Mouse (Mus musculus): ENCODE measurements at regions not wholly inside any gene's neighbourhood (a gene's known extent, or its start where the extent isn't known, plus 50 kb on each side); places are given as distances from the start of the nearest gene placed in this dataset.
"Not testable (repeated sequence)": the region's sequence is repeated elsewhere in the genome, so short reads cannot be mapped to it uniquely, and the experiment has no call there.

DNA sequence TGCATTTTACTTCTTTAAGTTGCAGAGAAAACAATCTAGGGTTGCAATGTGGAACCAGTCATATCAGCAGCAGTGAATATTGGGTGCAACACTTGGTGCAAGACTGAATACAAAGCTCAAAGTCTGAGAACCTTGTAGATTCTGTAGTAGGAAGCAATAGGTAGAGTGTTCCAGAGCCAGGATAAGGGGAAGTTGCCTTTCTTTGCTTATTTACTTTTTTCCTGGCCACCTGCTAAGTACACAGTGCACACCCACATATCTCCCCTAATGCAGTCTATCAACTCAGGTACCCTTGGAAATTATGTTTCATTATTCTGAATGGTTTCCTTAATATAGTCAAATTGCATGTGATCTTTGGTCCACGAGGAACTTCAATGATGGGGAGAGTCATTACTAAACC is 464.9 kb downstream of the Inhba start:
- no peak for DNase-seq (ENCODE audit: low spot score in 2 of 2)

DNA sequence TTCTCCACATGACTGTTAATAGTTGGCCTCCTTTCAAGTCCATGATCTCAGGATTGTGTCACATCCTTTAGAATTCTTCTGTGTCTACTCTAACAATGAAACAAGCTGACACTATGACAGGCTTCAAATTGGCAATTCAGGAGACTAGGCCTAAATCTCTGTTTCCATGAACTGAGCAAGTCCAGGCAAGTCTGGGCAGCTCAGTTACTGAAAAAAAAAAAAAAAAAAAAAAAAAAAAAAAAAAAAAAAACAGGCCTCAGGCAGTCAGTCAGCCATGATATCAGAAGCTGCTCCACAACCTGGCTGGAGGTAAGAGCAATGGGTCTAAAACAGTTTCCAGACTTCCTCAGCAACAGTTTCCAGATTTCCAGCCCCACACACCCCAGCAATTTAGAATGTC is 475.6 kb downstream of the Inhba start:
- DNase-seq (ENCODE audit: low spot score in 2 of 2), result no peak

DNA sequence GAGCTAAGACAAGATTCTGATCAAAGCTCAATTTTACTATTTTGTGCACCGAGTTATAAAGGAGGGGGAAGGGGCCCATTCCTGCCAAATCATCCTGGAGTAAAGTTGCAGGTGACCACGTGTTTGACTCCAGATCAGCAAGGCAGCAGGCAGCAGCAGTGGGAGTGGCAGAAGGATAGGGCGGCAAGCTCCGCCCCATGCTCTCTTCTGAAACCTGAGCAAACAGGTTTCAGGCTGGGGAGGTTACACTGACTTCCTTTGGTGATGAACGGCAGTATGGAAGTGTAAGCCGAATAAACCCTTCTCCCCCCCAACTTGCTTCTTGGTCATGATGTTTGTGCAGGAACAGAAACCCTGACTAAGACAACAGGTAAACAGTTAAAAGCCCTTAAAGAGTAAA is 479.0 kb downstream of the Inhba start:
- not testable (repeated sequence) for DNase-seq (ENCODE audit: low spot score in 2 of 2)

DNA sequence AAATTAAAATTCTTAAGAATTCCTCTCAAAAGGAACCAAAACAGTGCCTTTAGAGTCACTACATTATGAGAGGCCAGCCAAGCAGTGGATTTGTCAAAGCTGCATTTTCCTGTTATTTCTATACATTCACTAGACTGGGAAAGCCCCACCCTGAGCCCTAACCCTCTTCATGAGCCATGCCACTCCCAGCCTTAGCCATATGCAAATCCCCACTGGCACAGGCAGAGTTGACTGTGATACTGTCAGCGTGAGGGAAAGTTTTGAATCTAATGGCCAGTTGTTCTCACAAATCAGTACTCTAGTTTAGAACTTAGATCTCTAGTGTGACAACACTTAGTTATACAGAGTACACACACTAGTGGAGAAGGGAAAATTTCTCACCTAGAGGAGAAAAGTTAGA is 486.4 kb downstream of the Inhba start:
- no peak for DNase-seq (ENCODE audit: low spot score in 2 of 2)

DNA sequence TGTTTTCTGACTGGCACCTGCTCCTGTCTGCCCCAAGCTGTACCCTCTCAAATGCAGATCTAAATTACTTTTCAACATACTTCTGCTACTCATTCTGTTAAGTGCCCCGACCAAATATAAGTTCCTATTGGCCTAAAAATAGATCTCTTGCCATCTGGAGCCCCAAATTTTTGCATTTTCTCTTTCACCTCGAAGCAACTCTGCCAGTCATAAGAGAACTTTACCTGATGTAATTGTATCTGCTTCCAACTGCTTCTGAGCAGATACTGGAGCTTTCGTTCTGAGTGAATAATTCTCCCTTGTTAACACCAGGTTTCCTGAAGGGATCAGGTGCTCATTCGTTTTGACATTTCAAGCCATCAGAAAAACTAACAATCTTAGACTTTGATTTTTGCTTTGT is 501.2 kb downstream of the Inhba start:
- DNase-seq (ENCODE audit: low spot score in 2 of 2), result no peak

DNA sequence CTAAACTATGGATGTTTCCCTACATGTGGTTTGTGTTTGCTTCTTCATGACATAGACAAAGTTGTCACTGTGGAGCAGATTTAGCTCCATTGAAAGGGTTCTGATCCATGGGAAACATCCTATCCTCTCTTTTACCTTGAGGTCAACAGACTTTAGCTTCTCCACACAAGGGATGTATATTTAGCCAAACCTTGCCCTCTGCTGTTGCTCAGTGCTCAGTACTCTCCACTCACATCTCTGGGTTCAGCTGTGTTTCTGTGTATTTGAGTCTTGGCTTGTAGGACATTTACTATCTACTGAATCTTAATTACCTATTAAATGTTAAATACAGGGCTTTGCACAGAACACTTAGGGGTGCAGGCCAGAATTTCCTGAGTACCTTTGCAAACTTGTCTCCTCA is 503.5 kb downstream of the Inhba start:
- no peak for DNase-seq (ENCODE audit: low spot score in 2 of 2)

DNA sequence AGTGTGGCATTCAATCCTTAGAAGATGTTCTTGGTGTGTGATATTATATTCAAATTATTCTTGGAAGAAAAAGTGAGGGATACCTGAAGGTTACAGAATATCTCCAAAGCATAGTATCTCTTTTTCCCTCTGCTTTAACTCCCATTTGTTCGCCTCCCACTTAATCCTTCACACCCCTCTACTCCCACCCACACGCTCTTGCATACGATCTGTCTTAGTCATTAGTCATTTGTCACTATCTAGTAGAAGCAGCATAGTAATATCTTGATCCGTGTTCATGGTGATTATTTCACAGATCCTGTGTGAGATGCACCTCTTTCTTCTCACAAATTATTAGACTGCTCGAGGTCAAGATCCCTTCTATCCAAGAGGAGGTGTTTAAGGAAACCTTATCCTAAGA is 517.4 kb downstream of the Inhba start:
- no peak for DNase-seq (ENCODE audit: low spot score in 2 of 2)

DNA sequence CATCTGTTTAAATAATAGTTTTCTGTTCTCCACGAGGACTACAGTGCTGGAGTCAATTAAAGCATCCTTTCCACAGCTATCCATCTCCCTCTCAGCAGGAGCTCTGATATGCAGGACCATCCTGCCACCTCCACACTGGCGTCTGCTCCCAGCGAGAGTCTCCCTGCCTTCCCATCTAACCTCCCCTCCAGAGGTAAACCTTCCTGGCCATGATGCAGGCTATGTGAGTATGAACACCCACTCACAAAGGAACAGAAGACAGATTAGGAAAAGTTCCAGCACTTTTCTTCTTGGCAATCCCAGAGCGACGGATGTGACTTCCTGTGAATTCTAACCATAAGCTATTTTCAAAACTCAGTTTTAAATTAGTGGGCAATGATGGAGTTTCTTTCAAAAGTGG is 532.1 kb downstream of the Inhba start:
- DNase-seq (ENCODE audit: low spot score in 2 of 2), result peak; percentile 51 to 65

DNA sequence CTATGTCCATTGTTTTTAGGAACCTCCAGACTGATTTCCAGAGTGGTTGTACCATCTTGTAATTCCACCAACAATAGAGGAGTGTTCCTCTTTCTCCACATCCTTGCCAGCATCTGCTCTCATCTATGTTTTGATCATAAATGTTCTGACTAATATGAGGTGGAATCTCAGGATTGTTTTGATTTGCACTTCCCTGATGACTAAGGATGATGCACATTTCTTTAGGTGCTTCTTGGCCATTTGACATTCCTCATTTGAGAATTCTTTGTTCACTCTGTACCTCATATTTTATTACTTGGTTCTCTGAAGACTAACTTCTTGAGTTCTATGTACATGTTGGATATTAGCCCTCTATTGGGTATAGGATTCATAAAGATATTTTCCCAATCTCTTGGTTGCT is 538.4 kb downstream of the Inhba start:
- no peak for DNase-seq (ENCODE audit: low spot score in 2 of 2)

DNA sequence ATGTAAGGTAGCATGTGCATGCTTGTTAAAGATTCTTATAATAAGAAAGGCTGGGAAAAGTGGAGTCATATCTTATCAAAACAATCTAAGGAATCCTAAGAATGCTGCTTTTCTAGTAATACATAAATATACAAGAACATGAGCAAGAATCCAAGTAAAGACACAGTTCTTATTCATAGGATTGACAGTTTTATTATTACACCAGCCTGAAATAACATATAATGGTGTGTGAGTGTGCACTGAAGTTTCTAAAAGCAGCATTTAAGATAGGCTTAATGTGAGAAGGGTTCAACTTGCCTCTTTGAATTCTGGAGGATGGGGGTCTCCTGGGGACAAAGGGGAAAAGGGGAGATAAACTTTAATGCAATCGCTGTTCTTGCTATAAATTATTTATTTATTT is 553.3 kb downstream of the Inhba start:
- no peak for DNase-seq (ENCODE audit: low spot score in 2 of 2)

DNA sequence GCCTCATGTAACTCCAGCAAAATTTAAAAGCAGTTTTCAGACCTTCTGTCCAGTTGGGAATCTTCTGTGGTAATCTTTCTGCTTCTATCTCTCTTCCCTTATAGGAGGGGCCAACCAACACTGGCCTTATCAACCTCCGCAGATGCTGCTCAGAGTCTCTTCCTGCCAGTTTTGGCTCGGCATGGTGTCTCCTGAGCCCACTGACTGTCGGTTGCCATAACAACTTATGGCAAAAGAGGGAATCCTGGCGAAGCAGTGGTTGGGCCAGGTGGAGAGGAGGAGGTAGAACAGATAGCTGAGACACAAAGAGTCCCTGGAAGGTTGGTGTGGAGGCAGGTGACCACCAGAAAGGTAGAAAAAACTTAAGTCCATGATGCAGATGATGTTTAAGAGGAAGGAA is 562.4 kb downstream of the Inhba start:
- DNase-seq (ENCODE audit: low spot score in 2 of 2), result peak; percentile 23 to 31

DNA sequence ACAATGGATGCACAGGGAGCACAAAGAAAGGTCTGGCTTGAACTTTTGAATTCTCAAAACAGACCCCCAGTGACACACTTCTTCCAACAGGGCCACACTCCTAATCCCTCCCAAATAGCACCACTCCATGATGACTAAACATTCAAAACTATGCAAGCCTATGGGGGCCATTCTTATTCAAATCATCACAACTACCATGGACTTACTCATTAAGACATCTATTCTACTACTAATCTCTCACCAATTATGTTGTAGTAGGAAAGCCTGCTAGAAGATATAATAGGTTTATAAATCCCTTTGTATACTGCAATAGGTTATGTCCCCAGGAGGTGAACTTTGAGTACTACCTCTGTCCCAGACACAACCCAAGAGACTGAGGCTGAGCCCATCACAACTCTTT is 574.6 kb downstream of the Inhba start:
- no peak for DNase-seq (ENCODE audit: low spot score in 2 of 2)

DNA sequence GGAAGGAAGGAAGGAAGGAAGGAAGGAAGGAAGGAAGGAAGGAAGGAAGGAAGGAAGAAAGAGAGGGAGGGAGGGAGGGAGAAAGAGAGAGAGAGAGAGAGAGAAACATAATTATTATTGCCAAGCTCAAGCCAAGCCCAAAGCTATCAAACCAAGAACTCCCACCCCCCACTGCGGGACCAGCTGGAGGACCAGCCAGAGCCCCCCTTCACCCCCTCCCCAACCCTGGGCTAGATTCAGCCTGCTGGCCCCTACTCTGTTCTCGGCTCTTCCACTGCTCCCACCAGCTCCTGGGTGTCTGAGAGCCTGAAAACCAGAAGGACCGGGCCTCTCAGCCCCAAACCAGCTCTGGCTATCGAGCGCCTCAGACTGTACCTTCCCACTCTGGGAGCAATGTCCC is 608.1 kb downstream of the Inhba start:
- DNase-seq (ENCODE audit: low spot score in 2 of 2), result no peak

DNA sequence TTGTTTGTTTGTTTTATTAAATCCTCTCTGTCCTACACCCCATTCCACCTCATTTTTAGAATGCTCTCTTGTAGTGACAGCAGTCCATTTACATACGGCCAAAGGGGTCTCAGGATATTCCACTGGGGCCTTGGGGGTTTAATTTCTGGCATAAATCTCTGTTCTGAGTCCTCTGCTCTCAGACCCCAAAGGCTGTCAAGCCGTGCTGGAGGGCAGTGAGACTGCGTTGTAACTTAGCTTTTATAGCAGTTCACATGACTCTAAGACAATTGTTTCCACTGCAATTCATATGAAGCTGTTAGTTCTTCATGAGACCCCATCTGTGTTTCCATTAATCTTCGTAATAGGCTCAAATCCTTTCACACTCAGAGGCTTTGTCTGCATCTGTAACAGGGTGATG is 614.9 kb downstream of the Inhba start:
- no peak for DNase-seq (ENCODE audit: low spot score in 2 of 2)

DNA sequence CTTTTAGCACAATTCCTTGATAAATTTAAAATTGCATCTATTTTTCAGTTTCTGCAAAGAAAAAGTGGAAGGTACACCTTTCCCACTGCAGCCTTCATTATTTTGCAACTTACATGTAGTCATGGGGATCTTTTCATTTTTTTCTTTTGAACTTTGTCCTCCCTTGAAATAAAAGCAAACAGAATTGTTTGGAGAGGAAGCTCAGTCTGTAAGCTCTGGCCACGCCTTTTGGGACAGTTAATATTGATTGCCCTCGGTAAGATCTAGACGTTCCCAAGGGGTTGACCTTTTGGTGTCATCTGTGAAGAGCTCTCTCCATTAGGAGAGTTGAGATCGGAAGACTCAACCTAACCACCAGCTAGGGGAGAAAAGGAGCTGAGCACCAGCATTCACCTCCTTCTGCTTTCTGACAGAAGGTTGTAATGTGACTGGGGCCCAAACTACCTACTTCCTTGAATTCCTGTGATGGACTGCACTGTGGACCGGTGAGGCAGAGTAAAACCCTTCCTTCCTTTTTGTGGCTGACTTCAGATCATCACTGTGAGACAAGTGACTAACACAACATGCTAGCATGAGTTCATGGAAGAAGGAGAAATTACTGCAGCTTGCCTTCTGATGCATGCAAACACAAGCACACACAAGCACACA is 621.9 kb downstream of the Inhba start:
- no peak for DNase-seq (ENCODE audit: low spot score in 2 of 2)

DNA sequence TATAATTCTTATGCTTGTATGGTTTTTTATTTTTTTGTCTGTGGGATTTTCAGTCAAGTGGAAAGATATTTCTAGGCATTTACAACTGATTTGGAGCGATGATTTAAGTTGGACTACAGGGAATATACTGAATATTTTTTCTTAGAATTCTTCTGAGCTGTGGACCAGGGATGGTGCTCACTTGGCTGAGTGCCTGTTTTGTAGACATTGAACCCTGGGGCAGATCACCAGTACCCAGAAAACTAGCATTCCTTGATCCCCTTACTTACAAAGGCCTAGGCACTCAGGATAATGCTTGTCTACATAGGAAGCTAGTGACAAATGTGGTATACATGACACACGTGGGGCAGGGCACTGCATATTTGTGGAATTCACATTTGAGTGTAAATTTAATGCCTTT is 624.6 kb downstream of the Inhba start:
- no peak for DNase-seq (ENCODE audit: low spot score in 2 of 2)

DNA sequence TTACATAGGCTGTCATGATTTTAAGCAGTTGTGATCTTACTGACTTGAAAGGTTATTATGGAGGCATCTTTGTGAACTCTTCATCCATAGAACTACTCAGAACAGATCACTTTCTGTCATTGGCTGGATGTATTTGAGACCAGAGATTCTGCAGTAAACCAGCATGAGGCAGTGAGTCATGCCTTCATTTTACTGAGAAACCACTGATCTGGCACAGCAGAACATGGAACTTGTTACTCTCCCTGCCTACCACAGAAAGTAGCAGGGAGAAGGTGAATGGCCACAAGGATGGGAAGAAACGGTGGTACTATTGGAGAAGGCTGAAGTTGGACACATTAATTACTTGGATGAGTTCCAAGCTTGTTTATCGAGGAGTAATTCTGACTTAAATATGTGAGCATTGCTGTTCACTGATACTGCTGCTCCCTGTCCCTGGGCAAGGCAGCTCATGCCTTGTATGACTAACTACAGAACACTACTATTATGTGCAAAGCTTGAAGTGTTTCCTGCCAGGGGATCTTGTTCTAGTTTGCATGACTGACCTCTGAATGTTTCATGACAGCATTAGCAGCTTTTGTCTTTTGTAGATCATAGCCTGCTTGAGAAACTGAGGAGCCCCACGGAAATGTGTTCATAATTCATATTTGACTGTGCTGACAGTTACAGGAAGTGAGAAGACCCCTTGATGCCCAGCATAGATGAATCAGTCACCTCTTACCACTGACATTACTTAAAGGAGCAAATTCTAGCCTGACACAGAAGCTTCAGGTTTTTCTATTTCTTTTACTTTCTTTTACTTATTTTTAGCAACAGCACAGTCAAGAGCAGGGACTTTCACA is 630.2 kb downstream of the Inhba start:
- no peak for DNase-seq (ENCODE audit: low spot score in 2 of 2)

DNA sequence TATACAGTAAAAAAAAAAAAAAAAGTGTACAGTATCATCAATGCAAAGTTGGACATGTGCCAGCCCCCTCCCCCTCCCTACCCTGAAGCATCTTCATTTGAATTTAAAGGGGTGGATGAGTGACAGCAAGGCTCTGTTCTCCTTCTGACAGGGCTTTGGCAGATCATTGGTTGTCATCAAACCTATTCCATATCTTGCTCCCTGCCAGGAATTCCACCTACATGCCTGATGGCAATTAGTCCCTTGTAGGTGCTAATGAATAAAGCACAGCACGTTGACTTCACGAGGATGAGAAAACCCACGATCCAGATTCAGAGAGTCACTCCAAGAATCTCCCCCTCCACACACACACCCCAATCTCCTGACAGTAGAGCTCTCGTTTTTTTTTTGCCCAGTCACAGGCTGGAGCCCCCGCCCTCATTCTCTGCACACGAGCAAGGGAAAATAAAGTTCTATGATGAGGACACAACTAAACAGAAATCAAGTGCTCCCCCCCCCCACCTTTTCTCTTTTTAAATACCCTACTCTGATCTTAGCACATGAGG is 630.9 kb downstream of the Inhba start:
- DNase-seq (ENCODE audit: low spot score in 2 of 2), result peak in 1 of 2 experiments; percentile 25

DNA sequence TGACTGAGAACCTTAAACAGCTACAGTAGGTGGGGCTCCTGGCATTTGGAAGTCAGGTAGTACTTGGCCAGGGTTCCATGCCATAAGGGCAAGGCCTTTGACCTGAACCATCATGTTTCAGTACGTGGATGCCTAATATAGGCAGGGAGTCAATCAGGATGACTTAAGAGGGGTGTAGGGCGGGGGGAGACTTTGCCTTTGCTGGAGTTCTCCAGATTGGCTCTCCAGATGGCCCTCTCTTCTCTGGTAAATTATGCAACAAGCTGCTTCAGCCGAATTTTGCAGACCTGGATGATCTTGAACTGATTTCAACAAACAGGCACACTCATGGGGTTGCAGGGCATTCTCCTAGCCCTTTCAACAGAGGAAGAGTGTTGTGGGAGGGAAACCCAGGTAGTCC is 633.7 kb downstream of the Inhba start:
- peak in 1 of 2 experiments; percentile 43 for DNase-seq (ENCODE audit: low spot score in 2 of 2)

DNA sequence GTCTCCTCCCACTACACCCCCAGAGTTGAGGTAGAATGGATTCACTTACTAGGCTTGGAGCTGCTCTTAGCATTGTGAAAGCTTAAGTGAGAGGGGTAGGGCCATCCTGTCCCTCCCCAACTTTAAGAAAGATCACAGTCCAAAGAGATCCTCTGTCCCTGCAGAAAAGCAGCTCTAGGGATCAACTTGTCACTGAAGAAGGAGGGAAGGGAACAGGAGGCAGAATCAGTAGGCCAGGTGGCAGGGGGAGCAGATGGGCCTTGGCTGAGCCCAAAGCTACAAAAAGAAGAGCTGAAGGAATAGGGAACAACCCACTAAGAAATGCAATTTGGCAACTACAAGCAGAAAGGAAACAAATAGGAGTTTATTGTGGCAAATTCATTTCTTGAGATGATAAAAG is 634.4 kb downstream of the Inhba start:
- DNase-seq (ENCODE audit: low spot score in 2 of 2), result no peak

DNA sequence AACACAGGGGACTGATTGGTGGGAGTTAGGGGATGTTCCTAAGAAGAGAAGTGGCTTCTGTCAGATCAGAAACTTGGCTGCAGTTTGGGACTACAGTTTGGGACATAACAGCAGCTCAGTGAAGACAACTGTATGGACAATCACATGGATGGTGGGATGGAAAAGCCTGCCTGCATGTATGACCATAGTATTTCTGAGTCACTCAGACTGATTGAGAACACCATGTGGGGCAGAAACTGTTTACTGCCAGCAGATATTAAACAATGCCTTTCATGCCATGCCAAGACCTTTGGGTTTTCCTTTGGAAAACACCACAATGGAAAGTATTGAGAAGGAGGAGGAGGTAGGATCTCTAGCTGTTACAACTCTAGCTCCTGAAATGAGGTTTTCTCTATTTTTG is 635.0 kb downstream of the Inhba start:
- DNase-seq (ENCODE audit: low spot score in 2 of 2), result no peak

DNA sequence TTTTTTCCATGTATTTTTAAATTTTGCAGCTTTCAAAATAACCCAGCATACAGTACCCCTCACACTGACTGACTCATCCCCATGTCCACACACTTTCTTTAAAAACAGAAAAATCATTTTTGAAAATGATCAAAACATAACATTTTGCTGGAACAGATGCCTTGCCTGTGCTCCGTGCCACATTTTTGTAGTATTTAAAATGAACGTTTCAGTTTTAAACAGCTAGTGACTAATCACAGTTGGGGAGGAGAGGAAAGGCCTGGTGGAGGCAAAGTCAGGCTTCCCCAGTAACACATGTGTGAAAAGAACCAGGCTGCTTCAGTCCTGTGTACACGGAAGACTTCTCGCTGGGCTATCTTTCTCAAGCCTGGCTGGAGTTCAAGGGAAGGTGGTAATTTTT is 644.5 kb downstream of the Inhba start:
- peak in 1 of 2 experiments; percentile 51 for DNase-seq (ENCODE audit: low spot score in 2 of 2)

DNA sequence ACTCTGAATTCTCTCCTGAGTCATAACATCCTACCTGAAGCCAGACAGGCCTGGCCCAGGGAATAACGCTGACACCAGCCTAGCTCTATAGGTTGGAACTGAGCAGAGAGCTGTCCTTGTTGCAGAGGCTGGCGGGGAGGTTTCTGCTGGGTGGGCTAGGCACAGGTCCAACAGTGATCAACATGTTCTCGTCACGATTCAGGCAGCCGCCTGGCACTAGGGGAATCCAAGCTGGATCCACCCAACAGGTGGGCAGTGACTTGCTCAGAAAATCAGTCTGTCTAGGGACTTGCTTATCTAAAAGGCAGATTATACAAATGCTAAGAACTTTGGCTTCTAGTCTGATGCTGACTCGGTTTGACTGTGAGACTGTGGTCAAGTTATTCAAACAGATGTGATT is 648.2 kb downstream of the Inhba start:
- peak; percentile 51 to 57 for DNase-seq (ENCODE audit: low spot score in 2 of 2)
